Mouse (Mus musculus) heart, postnatal 14 days (tissue): Measurements from ENCODE around the gene Fgf14. TPM values are rescaled to one million over a fixed set of nuclear protein-coding genes. Genes with fewer than 3 reads are reported as not detected.
A peak's percentile ranks its signal among the peaks of the same experiment; 100 is the strongest.
"Not testable (repeated sequence)": the region's sequence is repeated elsewhere in the genome, so short reads cannot be mapped to it uniquely, and the experiment has no call there.

ENCODE experiments used
- DNase-seq, 2 experiments: peaks; one replicate each; pipeline ENCODE4 v3.0.0; 2021 to 2022
- intact Hi-C: fragments of 180-260 bp; cut with DNase I; formaldehyde crosslinking; loops from one replicate; pipeline ENCODE4 v1.15.1; 2025
- total RNA-seq, 2 experiments: library from RNA; stranded (reverse); gene quantifications; 2 replicates each; pipeline ENCODE4 v1.2.3; 2021

Fgf14 gene
- total RNA-seq, 2 experiments from 2014 or later, result 1.4 to 1.5 TPM

GRCm38 (mm10) chr14:124222447-124222846, 454.5 kb downstream of the Fgf14 start:
- intact Hi-C loops, result no loop called here
- DNase-seq, result no peak

GRCm38 (mm10) chr14:124220979-124221378, 455.9 kb downstream of the Fgf14 start:
- DNase-seq, result no peak
- intact Hi-C loops, result no loop called here

- intact Hi-C loops, result no loop called here
- no peak for DNase-seq
Observed at GRCm38 (mm10) chr14:124195806-124196205, 481.1 kb downstream of the Fgf14 start.

- DNase-seq, result peak in 1 of 2 experiments; percentile 2
- intact Hi-C loops, result no loop called here
Observed at GRCm38 (mm10) chr14:124195331-124195730, 481.6 kb downstream of the Fgf14 start.

GRCm38 (mm10) chr14:124192815-124193142, 484.1 kb downstream of the Fgf14 start:
- no peak for DNase-seq
- intact Hi-C loops, result no loop called here

- DNase-seq, result peak; percentile 5 to 18
- intact Hi-C loops, result no loop called here
Observed at GRCm38 (mm10) chr14:124191913-124192814, 484.8 kb downstream of the Fgf14 start.

GRCm38 (mm10) chr14:124180265-124180664, 496.7 kb downstream of the Fgf14 start:
- intact Hi-C loops, result no loop called here

GRCm38 (mm10) chr14:124174111-124174510, 502.8 kb downstream of the Fgf14 start:
- no peak for DNase-seq
- intact Hi-C loops, result no loop called here

More at GRCm38 (mm10) chr14:124180265-124180664, 496.7 kb downstream of the Fgf14 start:
- DNase-seq, result no peak

GRCm38 (mm10) chr14:124163618-124164185, 513.2 kb downstream of the Fgf14 start:
- intact Hi-C loops, result no loop called here

GRCm38 (mm10) chr14:124147378-124147777, 529.5 kb downstream of the Fgf14 start:
- no peak for DNase-seq
- intact Hi-C loops, result no loop called here

More at GRCm38 (mm10) chr14:124163618-124164185, 513.2 kb downstream of the Fgf14 start:
- no peak for DNase-seq

- intact Hi-C loops, result no loop called here
- no peak for DNase-seq
Observed at GRCm38 (mm10) chr14:124107205-124107873, 569.6 kb downstream of the Fgf14 start.

GRCm38 (mm10) chr14:124083126-124083525, 593.8 kb downstream of the Fgf14 start:
- DNase-seq, result no peak
- intact Hi-C loops, result no loop called here

GRCm38 (mm10) chr14:124044016-124044415, 632.9 kb downstream of the Fgf14 start:
- intact Hi-C loops, result no loop called here
- no peak for DNase-seq

GRCm38 (mm10) chr14:124040651-124041050, 636.3 kb downstream of the Fgf14 start:
- intact Hi-C loops, result no loop called here
- peak in 1 of 2 experiments; percentile 1 for DNase-seq

GRCm38 (mm10) chr14:124037434-124037833, 639.5 kb downstream of the Fgf14 start:
- no peak for DNase-seq
- intact Hi-C loops, result no loop called here

GRCm38 (mm10) chr14:124036575-124037205, 640.2 kb downstream of the Fgf14 start:
- intact Hi-C loops, result no loop called here
- no peak for DNase-seq

- intact Hi-C loops, DNase-seq: not testable (repeated sequence)
Observed at GRCm38 (mm10) chr14:124033302-124033701, 643.6 kb downstream of the Fgf14 start.

GRCm38 (mm10) chr14:124027886-124028670, 648.8 kb downstream of the Fgf14 start:
- intact Hi-C loops, result no loop called here
- no peak for DNase-seq

GRCm38 (mm10) chr14:123990591-123991195, 686.2 kb downstream of the Fgf14 start:
- no peak for DNase-seq
- intact Hi-C loops, result no loop called here

- no peak for DNase-seq
- intact Hi-C loops, result no loop called here
Observed at GRCm38 (mm10) chr14:123967996-123968395, 708.9 kb downstream of the Fgf14 start.
